Mouse (Mus musculus): Measurements from ENCODE around the gene Lsr.

DNA sequence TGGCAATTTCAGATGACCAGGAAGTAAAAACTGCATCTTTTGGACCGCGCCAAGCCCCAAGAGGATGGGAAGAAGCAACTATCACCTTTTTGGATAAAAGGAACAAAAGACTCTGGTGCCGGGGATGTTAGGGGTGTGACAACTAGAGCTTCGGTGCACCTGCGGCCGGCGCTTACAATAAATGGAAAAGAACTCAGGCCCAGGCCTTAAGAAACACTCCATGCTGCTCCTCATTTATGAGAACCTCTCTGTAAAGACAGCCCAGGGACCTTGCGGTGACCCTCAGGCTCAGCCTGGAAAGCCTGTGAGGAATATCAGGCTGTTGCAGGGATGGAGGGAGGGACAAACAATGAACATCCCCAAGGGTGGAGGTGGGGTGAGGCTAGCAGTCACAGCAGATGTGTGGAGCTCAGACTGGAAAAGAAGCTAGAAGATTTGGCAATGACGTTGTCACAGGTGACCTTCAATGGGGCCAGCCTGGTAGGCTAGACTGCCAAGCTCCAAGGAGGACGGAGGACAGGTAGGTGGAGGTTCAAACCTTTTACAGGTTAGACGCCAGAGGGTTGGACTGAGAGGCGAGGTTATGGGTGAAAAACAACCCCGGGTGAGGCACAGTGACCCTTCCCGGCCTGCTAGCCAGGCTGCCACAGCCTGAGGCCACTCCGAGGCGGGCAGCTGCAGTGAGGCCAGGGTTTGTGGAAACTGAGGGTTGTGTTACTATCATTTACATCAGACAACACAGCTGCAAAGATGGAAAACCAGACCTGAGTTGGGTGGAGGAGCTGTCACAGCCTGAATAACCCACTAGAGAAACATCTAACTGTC is 20.6 kb downstream of the Lsr start:
- no peak for TF ChIP-seq CTCF (IDR thresholded peaks at IDR 0.05; ENCODE audit: extremely low read depth, insufficient read length, insufficient replicate concordance, low read depth, low read length)
- no peak for TF ChIP-seq POLR2A (IDR thresholded peaks at IDR 0.05; ENCODE audit: low read depth, low read length)

All from small intestine, adult 2 months (tissue).